In genomic region chr11:97492836-97493235, GRCm38 (mm10) we compare ENCODE assay signal across 27 mouse cellular contexts. TPM values are rescaled to one million over a fixed set of nuclear protein-coding genes. Genes with fewer than 3 reads are reported as not detected.
"Had no signal": no experiment of that assay in that cellular context is flagged by ENCODE, and none has a peak within 500 bp of the region (broad histone marks: within the 10 kb centered on the region; RNA-seq: fewer than 3 reads in every experiment).

No protein-coding gene starts in this region.

- ATAC-seq: forebrain, embryonic 13.5 days; forebrain, embryonic 14.5 days; forebrain, embryonic 15.5 days; forebrain, embryonic 16.5 days; forebrain, postnatal 0 days had no signal

- H3K4me1 ChIP-seq: embryonic facial prominence, embryonic 12.5 days; embryonic facial prominence, embryonic 13.5 days; forebrain, embryonic 13.5 days; forebrain, embryonic 15.5 days had no signal

- H3K4me3 ChIP-seq: embryonic facial prominence, embryonic 10.5 days; embryonic facial prominence, embryonic 12.5 days; embryonic facial prominence, embryonic 13.5 days; embryonic facial prominence, embryonic 15.5 days; erythroblast, embryonic 14.5 days; forebrain, embryonic 10.5 days; forebrain, embryonic 12.5 days; forebrain, embryonic 13.5 days; forebrain, embryonic 15.5 days; gastrocnemius, adult 2 months had no signal

- H3K4me2 ChIP-seq: embryonic facial prominence, embryonic 12.5 days; embryonic facial prominence, embryonic 13.5 days; embryonic facial prominence, embryonic 15.5 days; forebrain, embryonic 12.5 days; forebrain, embryonic 13.5 days; forebrain, embryonic 15.5 days had no signal

- H3K9ac ChIP-seq: embryonic facial prominence, embryonic 12.5 days; embryonic facial prominence, embryonic 15.5 days; forebrain, embryonic 12.5 days; forebrain, embryonic 13.5 days; forebrain, embryonic 15.5 days; forebrain, postnatal 0 days had no signal

- H3K9me3 ChIP-seq: embryonic facial prominence, embryonic 10.5 days; embryonic facial prominence, embryonic 12.5 days; embryonic facial prominence, embryonic 13.5 days; forebrain, embryonic 10.5 days; forebrain, embryonic 12.5 days; forebrain, embryonic 13.5 days; forebrain, embryonic 15.5 days had no signal

- DNase-seq: cerebellum, adult 18-20 months; cerebellum, adult 2 months; cerebellum, adult 8-10 months; cerebellum, adult 9-10 months; cerebellum, adult 9-11 months; cerebellum, postnatal 25 days; cerebellum, postnatal 36 days; embryo, embryonic 11 days; forebrain, postnatal 0 days; gastrocnemius, postnatal 10 days; gastrocnemius, postnatal 14 days; gastrocnemius, postnatal 25 days; gastrocnemius, postnatal 36 days; heart, adult 11 months had no signal

- H3K27ac ChIP-seq: embryonic facial prominence, embryonic 10.5 days; embryonic facial prominence, embryonic 12.5 days; embryonic facial prominence, embryonic 13.5 days; embryonic facial prominence, embryonic 15.5 days; forebrain, embryonic 10.5 days; forebrain, embryonic 12.5 days; forebrain, embryonic 13.5 days; forebrain, embryonic 15.5 days; gastrocnemius, adult 2 months had no signal

RNA-seq across cellular contexts. Expression of gene 4933428G20Rik, which starts 7.3 kb away (rescaled TPM):
- polyA plus RNA-seq: cerebellum, adult 2 months; embryonic facial prominence, embryonic 11.5 days; erythroblast, embryonic 14.5 days; forebrain, embryonic 14.5 days had no signal
